Mouse (Mus musculus): ENCODE results near the gene Mical3. TPM values are rescaled to one million over a fixed set of nuclear protein-coding genes. Genes with fewer than 3 reads are reported as not detected.

The Mical3 gene
- total RNA-seq, 2 experiments from 2014 or later, result 127 to 141 TPM

- intact Hi-C loops (cut with DNase I), result no loop called here
- TF ChIP-seq CTCF (IDR thresholded peaks at IDR 0.05), result no peak
- Histone ChIP-seq H3K4me3 (no peak overlapping the region), H3K27ac (no peak overlapping the region)
- no peak for DNase-seq (ENCODE audit: extremely low spot score in 1 of 2, low spot score in 2 of 2)
Measured at GRCm38 (mm10) chr6:121057181-121057956, 73.4 kb downstream of the Mical3 start.

DNA sequence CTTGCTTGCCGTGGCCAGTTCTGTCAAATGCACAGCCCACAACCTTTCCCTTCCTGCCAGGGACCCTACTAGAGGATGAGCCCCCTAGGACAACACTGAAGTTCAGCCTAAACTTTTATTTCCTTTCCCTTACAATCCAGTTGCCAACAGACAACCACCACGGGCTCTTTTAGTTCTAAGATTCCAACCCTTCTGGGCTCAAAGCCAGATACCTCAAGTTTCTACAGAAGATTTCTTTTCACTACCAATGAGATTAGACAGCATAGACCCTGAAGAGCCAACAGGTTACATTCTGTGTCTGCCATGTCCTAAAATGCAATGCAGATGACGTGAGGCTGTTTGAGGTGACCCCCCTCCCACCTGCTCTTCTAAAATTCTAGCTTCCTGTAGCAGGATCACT is 75.3 kb downstream of the Mical3 start:
- no peak overlapping the region for H3K27ac ChIP-seq
- intact Hi-C loops (cut with DNase I), result no loop called here
- DNase-seq (ENCODE audit: extremely low spot score in 1 of 2, low spot score in 2 of 2), result no peak
- no peak for TF ChIP-seq CTCF (IDR thresholded peaks at IDR 0.05)
- no peak overlapping the region for H3K4me3 ChIP-seq

DNA sequence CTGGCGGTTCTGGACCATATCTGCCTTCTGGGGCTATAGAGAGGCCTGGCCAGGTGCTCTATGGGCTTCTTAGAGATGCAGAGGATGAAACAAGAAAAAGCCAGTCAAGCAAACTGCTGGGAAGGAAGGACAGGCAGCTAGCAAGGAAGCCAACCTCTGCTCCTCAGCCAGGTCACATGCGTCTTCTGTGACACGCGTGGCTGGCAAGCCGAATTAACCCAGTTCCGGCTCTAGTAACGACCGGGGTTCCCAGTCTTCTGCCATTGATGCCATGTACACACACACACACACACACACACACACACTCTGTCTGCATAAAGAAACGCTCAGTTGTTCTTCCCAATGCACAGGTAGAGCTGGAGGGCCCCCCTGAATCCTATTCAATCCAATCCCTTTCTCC is 75.9 kb downstream of the Mical3 start:
- intact Hi-C loops (cut with DNase I), result no loop called here
- no peak for DNase-seq (ENCODE audit: extremely low spot score in 1 of 2, low spot score in 2 of 2)
- Histone ChIP-seq H3K4me3 (no peak overlapping the region), H3K27ac (no peak overlapping the region)
- no peak for TF ChIP-seq CTCF (IDR thresholded peaks at IDR 0.05)

DNA sequence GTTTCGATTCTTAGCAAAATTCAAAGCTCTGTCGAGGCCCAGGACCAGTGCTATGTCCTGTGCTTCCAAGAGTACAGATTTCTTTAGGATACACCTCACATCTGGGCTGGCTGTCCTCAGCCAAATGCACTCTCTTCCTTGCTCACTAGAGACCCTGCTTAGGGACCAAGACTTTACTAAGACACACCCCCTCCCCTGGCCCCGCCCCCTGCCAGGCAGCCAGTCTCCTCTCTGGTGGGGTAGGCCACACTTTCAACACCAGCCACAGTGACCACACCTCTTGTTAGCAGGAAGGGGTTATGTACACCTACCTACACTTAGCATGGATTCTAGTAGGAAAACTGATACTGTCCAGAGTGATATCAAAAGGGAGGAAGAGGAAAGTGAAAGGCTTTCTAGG is 76.5 kb downstream of the Mical3 start:
- intact Hi-C loops (cut with DNase I), result no loop called here

GRCm38 (mm10) chr6:121053585-121054112 is 77.2 kb downstream of the Mical3 start:
- TF ChIP-seq CTCF (IDR thresholded peaks at IDR 0.05), result no peak
- DNase-seq (ENCODE audit: extremely low spot score in 1 of 2, low spot score in 2 of 2), result no peak
- Histone ChIP-seq H3K4me3 (no peak overlapping the region), H3K27ac (peak overlapping the region; percentile 47)
- intact Hi-C loops (cut with DNase I), result no loop called here

More for the DNA sequence above, 76.5 kb downstream of the Mical3 start:
- DNase-seq (ENCODE audit: extremely low spot score in 1 of 2, low spot score in 2 of 2), result no peak
- Histone ChIP-seq H3K27ac (no peak overlapping the region), H3K4me3 (no peak overlapping the region)
- TF ChIP-seq CTCF (IDR thresholded peaks at IDR 0.05), result no peak

DNA sequence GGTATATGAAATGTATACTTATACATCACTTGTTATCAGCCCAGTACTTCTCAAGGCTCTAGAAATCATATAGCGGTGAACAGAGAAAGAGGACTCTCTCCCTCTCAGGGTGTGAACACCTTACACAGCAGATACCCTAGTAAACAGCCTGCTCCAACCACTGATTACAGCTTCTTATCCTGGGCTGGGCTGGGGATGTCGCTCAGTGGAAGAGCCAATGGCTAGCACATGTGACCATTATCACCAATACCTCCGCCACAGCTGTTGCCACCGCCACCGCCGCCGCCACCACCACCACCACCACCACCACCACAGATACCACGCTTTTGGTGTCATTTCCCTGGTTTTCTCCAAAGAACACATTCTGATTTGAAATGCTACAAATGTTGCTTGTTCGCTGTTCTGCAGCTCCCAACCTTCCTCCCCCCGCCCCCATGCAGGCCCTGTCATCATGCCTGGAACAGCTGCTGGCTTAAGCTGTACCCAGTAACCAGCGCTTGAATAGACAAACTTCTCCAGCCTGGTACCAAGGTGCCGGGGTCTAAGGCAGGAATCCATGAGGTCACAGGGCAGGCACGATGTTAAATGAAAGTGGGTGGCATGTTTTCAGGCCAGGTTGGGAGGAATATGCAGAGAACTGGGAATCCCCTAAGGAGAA is 78.7 kb downstream of the Mical3 start:
- Histone ChIP-seq H3K27ac (peak overlapping the region; percentile 55), H3K4me3 (no peak overlapping the region)
- no peak for TF ChIP-seq CTCF (IDR thresholded peaks at IDR 0.05)
- intact Hi-C loops (cut with DNase I), result no loop called here
- DNase-seq (ENCODE audit: extremely low spot score in 1 of 2, low spot score in 2 of 2), result no peak

DNA sequence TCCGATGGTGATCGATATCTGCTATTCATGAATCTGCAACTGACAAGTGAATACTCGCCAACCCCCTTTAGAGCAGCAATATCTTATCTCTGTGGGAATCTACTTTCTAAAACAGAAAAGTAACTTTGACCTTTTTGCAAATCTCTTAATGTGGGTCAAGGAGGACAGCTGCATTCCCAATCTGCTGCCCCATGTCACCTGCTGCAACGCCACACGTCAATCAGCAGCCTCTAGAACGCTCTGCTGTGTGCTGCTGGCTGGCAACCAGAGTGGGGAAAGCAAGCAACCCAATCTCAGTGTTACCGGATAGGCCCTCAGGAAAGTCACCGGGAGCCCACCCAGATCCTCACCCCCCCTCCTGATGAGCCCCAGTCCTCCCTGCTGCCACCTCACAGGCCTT is 79.4 kb downstream of the Mical3 start:
- intact Hi-C loops (cut with DNase I), result no loop called here
- no peak for DNase-seq (ENCODE audit: extremely low spot score in 1 of 2, low spot score in 2 of 2)
- H3K4me3 ChIP-seq, result no peak overlapping the region
- no peak for TF ChIP-seq CTCF (IDR thresholded peaks at IDR 0.05)
- peak overlapping the region; percentile 40; the same call in 1 of the 2 replicates for H3K27ac ChIP-seq

GRCm38 (mm10) chr6:121048696-121049095 is 82.1 kb downstream of the Mical3 start:
- no peak for TF ChIP-seq CTCF (IDR thresholded peaks at IDR 0.05)
- intact Hi-C loops (cut with DNase I), result no loop called here
- DNase-seq (ENCODE audit: extremely low spot score in 1 of 2, low spot score in 2 of 2), result no peak

DNA sequence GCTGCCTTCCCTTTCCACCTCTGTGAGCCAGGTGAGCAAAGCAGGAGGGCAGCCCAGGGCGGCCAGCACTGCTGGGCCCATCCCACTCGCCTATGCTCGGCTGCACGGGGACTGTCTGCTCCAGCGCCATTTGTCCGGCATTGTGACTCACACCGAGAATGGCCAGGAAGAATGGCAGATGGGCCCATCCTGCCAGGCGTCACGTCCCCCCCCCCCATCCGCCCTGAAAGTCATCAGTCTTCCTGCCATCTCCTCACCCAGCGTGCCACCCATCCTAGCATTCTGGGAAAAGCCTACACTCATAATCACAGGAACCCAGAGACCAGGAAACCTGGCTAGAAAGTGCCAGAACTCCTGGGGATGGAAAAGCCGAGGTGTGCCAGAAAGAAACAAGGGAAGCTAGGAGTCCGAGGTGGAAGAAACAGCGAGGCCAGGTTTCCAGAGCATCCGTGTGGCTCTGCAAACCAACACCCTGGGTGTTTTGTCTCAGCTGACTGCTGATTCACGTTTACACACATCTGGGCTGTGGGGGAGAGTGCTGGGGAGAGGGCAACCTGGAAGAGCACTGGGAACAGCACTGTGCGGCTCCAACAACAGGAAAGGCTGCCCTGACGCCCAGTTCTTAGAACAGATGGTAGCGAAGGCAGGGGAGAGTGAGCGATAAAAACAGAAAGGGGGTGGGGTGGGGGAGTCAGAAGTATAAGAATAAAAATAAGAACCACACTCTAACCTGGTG is 85.3 kb downstream of the Mical3 start:
- peak overlapping the region; percentile 73 for H3K27ac ChIP-seq
- DNase-seq (ENCODE audit: extremely low spot score in 1 of 2, low spot score in 2 of 2), result peak in 1 of 2 experiments; percentile 49
- TF ChIP-seq CTCF (IDR thresholded peaks at IDR 0.05), result no peak
- intact Hi-C loops (cut with DNase I), result no loop called here
- H3K4me3 ChIP-seq, result no peak overlapping the region

More at GRCm38 (mm10) chr6:121048696-121049095, 82.1 kb downstream of the Mical3 start:
- Histone ChIP-seq H3K27ac (0 out of 2 replicates have a peak overlapping the region, but pooled peaks have one; percentile 7), H3K4me3 (no peak overlapping the region)

- intact Hi-C loops (cut with DNase I), result no loop called here
- Histone ChIP-seq H3K4me3 (no peak overlapping the region), H3K27ac (peak overlapping the region; percentile 24; the same call in 1 of the 2 replicates)
- no peak for DNase-seq (ENCODE audit: extremely low spot score in 1 of 2, low spot score in 2 of 2)
- TF ChIP-seq CTCF (IDR thresholded peaks at IDR 0.05), result no peak
Measured at GRCm38 (mm10) chr6:121043434-121044189, 87.2 kb downstream of the Mical3 start.

DNA sequence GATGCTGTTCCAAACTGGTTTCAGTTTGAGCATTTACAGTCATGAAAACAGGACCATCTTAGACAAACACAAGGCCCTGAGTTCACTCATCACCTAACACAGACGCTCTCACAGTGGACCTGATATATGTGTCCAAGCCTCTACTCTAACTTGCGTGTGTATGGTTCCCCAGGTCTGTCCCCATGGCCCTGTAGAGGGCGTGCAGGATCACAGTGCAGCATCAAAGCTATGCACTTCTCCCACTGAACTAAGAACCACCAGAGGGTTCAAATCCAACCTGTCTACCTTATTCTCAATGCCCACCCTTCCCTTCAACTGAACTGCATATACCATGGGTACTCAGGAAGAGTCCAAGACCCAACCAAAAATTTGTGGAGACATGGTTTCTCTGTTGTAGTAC is 91.1 kb downstream of the Mical3 start:
- no peak for DNase-seq (ENCODE audit: extremely low spot score in 1 of 2, low spot score in 2 of 2)
- Histone ChIP-seq H3K27ac (peak overlapping the region; percentile 72), H3K4me3 (no peak overlapping the region)
- TF ChIP-seq CTCF (IDR thresholded peaks at IDR 0.05), result no peak; the same call in 1 of the 2 replicates
- intact Hi-C loops (cut with DNase I), result no loop called here
